Mouse (Mus musculus) limb, embryonic 10.5 days (tissue): ENCODE results near the gene Atf1. TPM values are rescaled to one million over a fixed set of nuclear protein-coding genes. Genes with fewer than 3 reads are reported as not detected.

Source experiments
- DNase-seq: peaks from one replicate; pipeline ENCODE4 v3.0.0-alpha.2; 2017; ENCODE audit warnings: low spot score
- H3K27ac ChIP-seq: fragments of 300-500 bp; sonication (generic); 2 replicates; pipeline ENCODE4 v1.5.1; 2016; ENCODE audit warnings: mild to moderate bottlenecking
- H3K27me3 ChIP-seq: fragments of 300-500 bp; sonication (generic); 2 replicates; pipeline ENCODE4 v1.6.1; 2016; ENCODE audit warnings: low read depth, mild to moderate bottlenecking; ENCODE audit not compliant: poor library complexity, severe bottlenecking
- H3K36me3 ChIP-seq: fragments of 300-500 bp; sonication (generic); 2 replicates; pipeline ENCODE4 v1.6.1; 2016; ENCODE audit warnings: mild to moderate bottlenecking, moderate library complexity
- H3K4me1 ChIP-seq: fragments of 300-500 bp; sonication (generic); 2 replicates; pipeline ENCODE4 v1.6.1; 2016
- H3K4me3 ChIP-seq: fragments of 300-500 bp; sonication (generic); 2 replicates; pipeline ENCODE4 v1.5.1; 2016; ENCODE audit warnings: mild to moderate bottlenecking, moderate library complexity
- H3K9me3 ChIP-seq: fragments of 300-500 bp; sonication (generic); replicated peaks from 2 replicates; pipeline ENCODE4 v1.6.1; 2016; ENCODE audit warnings: mild to moderate bottlenecking
- WGBS: fragments of 180-500 bp; shearing (Covaris S2); methylation state at CpG from one replicate; pipeline ENCODE4 v1.1.7; 2016; 5-methylcytosine and 5-hydroxymethylcytosine counted together
- polyA plus RNA-seq: library from polyadenylated mRNA; unstranded; fragments of >200 nt; fragmentation: Nextera tagmentation; extraction: Ambion mirVana; gene quantifications from 2 replicates; pipeline ENCODE4 v1.2.1, GENCODE M21; 2016

Gene Atf1
- polyA plus RNA-seq, 1 experiment from 2014 or later: 43.0 TPM

DNA sequence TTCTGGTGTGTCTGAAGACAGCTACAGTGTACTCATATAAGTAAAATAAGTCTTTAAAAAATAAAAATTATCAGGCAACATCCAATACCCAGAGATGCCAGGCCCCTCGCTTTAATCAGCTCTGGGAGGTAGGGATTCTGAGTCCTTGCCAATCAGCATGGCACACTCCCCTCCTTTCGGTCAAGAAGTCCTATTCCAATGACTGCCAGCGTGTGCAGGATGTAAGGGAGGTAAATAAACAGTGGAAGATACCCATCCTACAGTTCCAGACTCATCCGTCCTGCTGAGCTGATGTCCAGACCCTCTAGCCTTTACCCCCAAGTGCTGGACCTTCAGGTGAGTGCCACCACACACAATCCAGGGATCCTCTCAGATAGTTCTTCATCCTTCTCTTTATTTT lies 2.2 kb upstream of the Atf1 start:
- 95% methylated on average over 4 of the region's 4 CpGs for WGBS
- H3K4me1 ChIP-seq: peaks cover 13% of the 10 kb centered on the region
- no peaks in the 10 kb centered on the region for H3K27me3 ChIP-seq
- DNase-seq: no peak
- 0 out of 2 replicates have a peak, but pooled peaks cover 6% of the 10 kb centered on the region for H3K9me3 ChIP-seq
- H3K27ac ChIP-seq: no peak overlapping the region
- no peak overlapping the region for H3K4me3 ChIP-seq
- peaks cover 23% of the 10 kb centered on the region for H3K36me3 ChIP-seq

DNA sequence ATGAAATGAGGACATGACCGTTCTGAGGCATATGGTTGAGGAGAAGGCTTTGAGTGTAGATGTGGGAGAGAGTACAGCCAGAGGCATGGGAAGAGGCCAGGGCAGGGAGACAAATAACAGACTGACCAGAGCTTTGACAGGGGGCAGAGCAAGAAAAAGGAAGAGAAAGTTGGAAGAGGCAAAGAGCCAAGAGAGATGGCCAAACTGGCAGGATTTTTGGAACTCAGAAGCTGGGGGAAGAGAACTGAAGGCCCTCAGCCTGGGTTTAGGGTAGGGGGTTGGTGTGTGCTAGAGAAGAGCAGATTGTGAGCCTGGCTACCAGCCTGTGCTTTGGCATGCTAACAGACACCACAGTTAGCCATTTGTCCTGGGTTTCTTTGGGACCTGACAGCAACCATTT lies 1.7 kb upstream of the Atf1 start:
- WGBS: 100% methylated on average over 1 of the region's 1 CpGs
- H3K27me3 ChIP-seq: no peaks in the 10 kb centered on the region
- no peak overlapping the region for H3K27ac ChIP-seq
- H3K4me3 ChIP-seq: no peak overlapping the region
- H3K9me3 ChIP-seq: 0 out of 2 replicates have a peak, but pooled peaks cover 6% of the 10 kb centered on the region
- DNase-seq: no peak
- peaks cover 23% of the 10 kb centered on the region for H3K36me3 ChIP-seq
- peaks cover 17% of the 10 kb centered on the region for H3K4me1 ChIP-seq

DNA sequence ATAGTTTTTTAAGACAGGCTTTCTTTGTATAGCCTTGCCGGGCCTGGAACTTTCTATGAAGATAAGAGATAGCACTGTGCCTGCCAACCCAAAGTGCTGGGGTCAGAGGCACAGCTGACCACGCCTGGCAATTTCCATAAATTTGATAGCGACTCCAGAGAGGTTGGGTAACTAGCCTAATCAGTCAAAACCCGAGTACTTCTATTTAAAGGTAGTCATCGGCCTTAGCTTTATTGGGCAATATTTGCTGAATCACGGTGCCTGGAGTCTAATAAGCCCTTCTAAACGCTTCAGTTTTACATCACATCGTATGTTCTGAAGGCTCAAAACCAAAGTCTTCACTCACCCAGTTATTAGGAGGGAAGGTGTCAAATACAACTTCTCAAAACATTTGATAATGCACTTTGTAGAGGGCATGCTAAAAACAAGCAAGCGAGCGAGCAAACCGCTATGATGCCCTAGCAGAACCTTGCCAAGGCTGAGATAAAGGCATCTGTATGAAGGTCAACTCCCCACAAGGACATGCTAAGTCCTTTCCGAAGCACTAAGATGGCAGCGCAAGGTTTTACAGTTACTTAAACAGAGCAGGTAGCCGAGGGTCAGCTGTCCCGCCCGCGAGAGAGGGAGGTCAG lies 472 bp upstream of the Atf1 start:
- peak; percentile 38 for DNase-seq
- 0 out of 2 replicates have a peak, but pooled peaks cover 6% of the 10 kb centered on the region for H3K9me3 ChIP-seq
- peaks cover 17% of the 10 kb centered on the region for H3K4me1 ChIP-seq
- H3K36me3 ChIP-seq: peaks cover 29% of the 10 kb centered on the region
- WGBS: 9% methylated on average over 17 of the region's 17 CpGs
- peak overlapping the region; percentile 91 for H3K4me3 ChIP-seq
- no peaks in the 10 kb centered on the region for H3K27me3 ChIP-seq
- peak overlapping the region; percentile 100 for H3K27ac ChIP-seq

DNA sequence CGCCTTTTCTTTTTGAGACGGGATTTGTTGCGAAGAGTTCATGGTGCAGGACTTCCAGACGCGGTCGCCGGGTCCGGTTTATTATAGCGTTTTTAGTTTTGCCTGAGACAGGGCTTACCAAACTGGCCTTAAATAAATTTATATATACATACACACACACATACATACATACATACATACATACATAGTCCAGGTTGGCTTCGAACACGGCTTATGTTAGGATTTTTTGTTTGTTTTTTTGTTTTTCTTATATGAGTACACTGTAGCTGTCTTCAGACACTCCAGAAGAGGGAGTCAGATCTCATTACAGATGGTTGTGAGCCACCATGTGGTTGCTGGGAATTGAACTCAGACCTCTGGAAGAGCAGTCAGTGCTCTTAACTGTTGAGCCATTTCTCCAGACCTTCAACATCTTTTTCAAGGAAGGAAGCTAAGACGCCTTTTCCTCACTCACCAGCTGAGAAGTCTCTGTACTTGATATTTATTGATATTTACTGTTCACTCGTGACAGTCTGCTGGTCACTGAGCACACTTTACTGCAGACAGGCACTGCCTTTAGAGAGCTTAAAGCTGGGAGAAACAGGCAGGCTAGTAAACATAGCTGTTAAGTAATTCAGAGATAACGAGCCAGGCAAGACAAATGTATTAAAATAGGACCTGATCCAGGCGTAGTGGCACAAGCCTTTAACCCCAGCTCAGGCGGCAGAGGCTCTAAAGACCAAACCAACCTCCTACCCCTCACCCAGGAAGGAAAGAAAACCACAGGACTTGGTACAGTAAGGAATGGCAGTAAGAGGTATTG lies 1.1 kb downstream of the Atf1 start:
- WGBS: 15% methylated on average over 16 of the region's 16 CpGs
- Histone ChIP-seq H3K27ac (peak overlapping the region; percentile 100), H3K36me3 (peaks cover 34% of the 10 kb centered on the region), H3K27me3 (no peaks in the 10 kb centered on the region), H3K9me3 (no peaks in the 10 kb centered on the region), H3K4me3 (peak overlapping the region; percentile 91), H3K4me1 (peaks cover 17% of the 10 kb centered on the region)
- no peak for DNase-seq

GRCm38 (mm10) chr15:100230655-100231054 lies 3.0 kb downstream of the Atf1 start:
- Histone ChIP-seq H3K27ac (no peak overlapping the region), H3K4me1 (peaks cover 17% of the 10 kb centered on the region), H3K27me3 (no peaks in the 10 kb centered on the region), H3K36me3 (peaks cover 44% of the 10 kb centered on the region), H3K9me3 (no peaks in the 10 kb centered on the region), H3K4me3 (no peak overlapping the region)
- no peak for DNase-seq
- WGBS: 89% methylated on average over 1 of the region's 1 CpGs

- H3K36me3 ChIP-seq: peaks cover 52% of the 10 kb centered on the region
Observed at GRCm38 (mm10) chr15:100231616-100232525, 4.3 kb downstream of the Atf1 start.

DNA sequence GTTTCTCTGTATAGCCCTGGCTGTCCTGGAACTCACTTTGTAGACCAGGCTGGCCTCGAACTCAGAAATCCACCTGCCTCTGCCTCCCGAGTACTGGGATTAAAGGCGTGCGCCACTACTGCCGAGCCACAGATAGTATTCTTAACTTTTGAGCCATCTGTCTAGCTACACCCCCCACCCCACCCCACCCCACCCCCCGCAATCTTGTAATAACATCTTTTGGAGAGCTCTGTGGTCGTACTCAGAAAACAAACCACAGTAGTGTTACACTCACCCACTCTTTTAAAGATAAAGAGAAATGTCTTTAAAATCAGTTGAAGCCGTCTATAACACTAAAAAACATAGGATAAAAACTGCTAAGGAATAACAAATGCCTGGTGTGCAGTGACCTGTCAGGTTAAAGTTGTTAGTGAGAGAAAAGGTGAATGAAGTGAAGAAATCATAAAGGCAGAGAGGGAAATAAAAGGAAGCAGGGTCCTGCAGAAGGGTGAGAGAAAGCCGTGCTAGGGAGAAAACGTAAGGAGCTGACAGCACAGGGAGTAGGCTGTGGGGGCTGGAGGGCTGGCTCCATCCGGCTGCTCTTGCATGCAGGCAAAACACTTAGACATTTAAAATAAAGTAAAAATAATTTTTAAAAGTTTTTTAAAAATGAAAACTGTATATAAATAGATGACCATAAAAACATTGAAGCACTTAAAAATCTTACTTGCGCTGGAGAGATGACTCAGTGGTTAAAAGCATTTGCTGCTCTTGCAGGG lies 7.8 kb downstream of the Atf1 start:
- no peak overlapping the region for H3K27ac ChIP-seq
- DNase-seq: no peak
- H3K4me3 ChIP-seq: no peak overlapping the region
- WGBS: 95% methylated on average over 12 of the region's 12 CpGs
- H3K4me1 ChIP-seq: peaks cover 3% of the 10 kb centered on the region; the same call in 1 of the 2 replicates
- no peaks in the 10 kb centered on the region for H3K27me3 ChIP-seq
- peaks cover 87% of the 10 kb centered on the region for H3K36me3 ChIP-seq
- no peaks in the 10 kb centered on the region for H3K9me3 ChIP-seq

More at GRCm38 (mm10) chr15:100231616-100232525, 4.3 kb downstream of the Atf1 start:
- Histone ChIP-seq H3K4me1 (peaks cover 15% of the 10 kb centered on the region), H3K4me3 (no peak overlapping the region), H3K9me3 (no peaks in the 10 kb centered on the region), H3K27me3 (no peaks in the 10 kb centered on the region), H3K27ac (no peak overlapping the region)
- DNase-seq: no peak
- WGBS: 88% methylated on average over 14 of the region's 14 CpGs

GRCm38 (mm10) chr15:100236952-100237351 lies 9.3 kb downstream of the Atf1 start:
- H3K4me1 ChIP-seq: no peaks in the 10 kb centered on the region
- H3K27me3 ChIP-seq: no peaks in the 10 kb centered on the region
- no peak overlapping the region for H3K27ac ChIP-seq
- H3K36me3 ChIP-seq: peaks cover 99% of the 10 kb centered on the region
- WGBS: 92% methylated on average over 6 of the region's 6 CpGs
- H3K9me3 ChIP-seq: no peaks in the 10 kb centered on the region
- no peak overlapping the region for H3K4me3 ChIP-seq
- no peak for DNase-seq

DNA sequence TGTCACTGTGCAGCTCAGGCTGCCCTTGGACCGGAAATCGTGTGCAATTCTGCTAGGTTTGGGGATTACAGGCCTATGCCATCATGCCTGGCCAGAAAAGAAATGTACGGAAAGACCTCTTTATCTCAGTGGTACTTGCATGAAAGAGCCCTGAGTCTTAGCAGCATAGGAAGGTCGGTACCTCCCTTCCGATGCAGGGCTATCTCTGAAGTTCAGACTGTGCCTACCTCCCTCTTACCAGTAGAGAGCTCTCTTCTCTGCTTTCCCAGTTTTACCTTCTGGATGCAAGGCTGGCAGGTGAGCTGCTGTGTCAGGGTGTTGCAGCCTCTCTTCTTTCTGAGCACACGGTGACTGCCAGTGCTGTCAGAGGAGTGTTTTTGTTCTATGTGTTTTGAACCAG lies 14.2 kb downstream of the Atf1 start:
- H3K36me3 ChIP-seq: peaks cover 100% of the 10 kb centered on the region
- no peaks in the 10 kb centered on the region for H3K4me1 ChIP-seq
- no peaks in the 10 kb centered on the region for H3K9me3 ChIP-seq
- no peak overlapping the region for H3K27ac ChIP-seq
- DNase-seq: no peak
- no peak overlapping the region for H3K4me3 ChIP-seq
- WGBS: 93% methylated on average over 6 of the region's 6 CpGs
- no peaks in the 10 kb centered on the region for H3K27me3 ChIP-seq

- Histone ChIP-seq H3K4me3 (no peak overlapping the region), H3K27me3 (no peaks in the 10 kb centered on the region), H3K36me3 (peaks cover 100% of the 10 kb centered on the region), H3K9me3 (no peaks in the 10 kb centered on the region), H3K4me1 (no peaks in the 10 kb centered on the region), H3K27ac (no peak overlapping the region)
- 97% methylated on average over 7 of the region's 7 CpGs for WGBS
- no peak for DNase-seq
Observed at GRCm38 (mm10) chr15:100245951-100246350, 18.3 kb downstream of the Atf1 start.

GRCm38 (mm10) chr15:100247296-100247695 lies 19.7 kb downstream of the Atf1 start:
- no peak overlapping the region for H3K4me3 ChIP-seq
- H3K4me1 ChIP-seq: no peaks in the 10 kb centered on the region
- peaks cover 100% of the 10 kb centered on the region for H3K36me3 ChIP-seq
- DNase-seq: no peak
- H3K27ac ChIP-seq: no peak overlapping the region
- 96% methylated on average over 9 of the region's 9 CpGs for WGBS
- H3K27me3 ChIP-seq: no peaks in the 10 kb centered on the region
- no peaks in the 10 kb centered on the region for H3K9me3 ChIP-seq
